Mouse (Mus musculus) bone marrow macrophage, adult 2 months (primary cell): Measurements from ENCODE around the gene Ptpn6.

Source experiments
- CTCF ChIP-seq: IDR thresholded peaks from 2 replicates; pipeline ENCODE4 v1.5.1; 2012; ENCODE audit warnings: low read depth, mild to moderate bottlenecking, low read length, moderate library complexity
- POLR2A ChIP-seq: IDR thresholded peaks from 2 replicates; pipeline ENCODE4 v1.6.1; 2012; ENCODE audit warnings: mild to moderate bottlenecking, low read depth, low read length, borderline replicate concordance

GRCm38 (mm10) chr6:124724472-124724871 is 14.0 kb downstream of the Ptpn6 start:
- TF ChIP-seq POLR2A, result no peak
- no peak for TF ChIP-seq CTCF
